Comparison of ENCODE assay signal across 20 mouse cellular contexts in the genomic region with DNA sequence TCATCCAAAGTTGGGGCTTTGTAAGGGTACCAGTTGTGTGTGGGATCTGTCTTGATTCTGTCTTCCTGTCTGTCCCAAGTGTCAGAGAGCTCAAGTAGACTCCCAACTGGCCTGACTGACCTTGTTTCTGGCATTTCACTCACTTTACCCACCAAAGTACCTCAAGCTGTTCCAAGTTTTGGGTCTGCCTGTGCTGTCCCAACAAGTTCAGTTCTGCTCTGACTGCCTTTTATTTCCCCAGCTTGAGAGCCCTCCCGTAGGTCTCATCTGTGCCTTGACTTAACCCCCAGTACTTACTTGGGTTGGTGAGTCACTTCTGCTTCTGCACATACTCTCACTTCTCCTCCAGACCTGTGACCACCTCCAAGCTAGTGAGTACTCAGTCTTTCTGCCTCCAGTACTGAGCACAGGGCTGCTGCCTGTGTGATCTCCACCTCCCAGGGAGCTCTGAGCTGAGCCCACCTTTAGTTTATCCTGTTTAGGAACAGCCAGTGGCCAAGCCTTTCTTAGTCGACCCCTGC. TPM values are rescaled to one million over a fixed set of nuclear protein-coding genes. Genes with fewer than 3 reads are reported as not detected.
DNase-seq lines count a peak whose midpoint lies in the region; ATAC-seq lines count a peak whose summit lies in the region.
"Had no signal": no experiment of that assay in that cellular context is flagged by ENCODE, and none has a peak within 500 bp of the region (broad histone marks: within the 10 kb centered on the region; RNA-seq: fewer than 3 reads in every experiment).

No protein-coding gene starts in this region.

- intact Hi-C loops in heart, postnatal 14 days (cut with DNase I) = loop anchor here (5.0 kb wide), 1 partner anchor 236 kb away; the partner anchor contains the start of gene Wdr77

- peak; percentile 72 for ATAC-seq in common myeloid progenitor, adult 5-6 weeks (replicated peaks; ENCODE audit: low read depth, poor library complexity, severe bottlenecking)
- ATAC-seq in neutrophil, adult 5-6 weeks (ENCODE audit: extremely low read depth, insufficient number of reproducible peaks, low FRiP score, poor library complexity, severe bottlenecking) = peak; percentile 17; the same call in 1 of the 2 replicates
- ATAC-seq: activated CD4-positive, CD25-positive, alpha-beta regulatory T cell, adult 4 months; forebrain, embryonic 16.5 days; hindbrain, postnatal 0 days; intestine, embryonic 16.5 days had no signal

- DNase-seq in heart, adult 11 months = peak; percentile 88
- DNase-seq in heart, postnatal 14 days = no peak
- DNase-seq in 416B (ENCODE audit: low read depth) = peak; percentile 52
- DNase-seq in thymus, postnatal 0 days (ENCODE audit: low spot score) = no peak
- no peak for DNase-seq in B cell, adult 2 months
- DNase-seq: adrenal gland, adult 8-10 months; cerebellum, adult 2 months; cerebellum, postnatal 36 days; gastrocnemius, postnatal 36 days; kidney, adult 9 months; kidney, postnatal 14 days; liver, embryonic 13.5 days; retina, postnatal 1 day; thymus, postnatal 4 days had no signal

RNA-seq across cellular contexts. Expression of gene Inka2, which starts 17.3 kb away (rescaled TPM):
- 10 to 100 TPM; 35.5 to 37.7 TPM for total RNA-seq in heart, postnatal 14 days (2021)
- 0.55 TPM in 1 of 2 replicates, not detected in the other for total RNA-seq in common myeloid progenitor, adult 5-6 weeks (2017)
- total RNA-seq in neutrophil, adult 5-6 weeks (2017) = 0.23 and 0.25 TPM in 2 replicates
- polyA plus RNA-seq in thymus, postnatal 0 days (2015; fragmentation: Nextera tagmentation; extraction: Ambion mirVana) = 2.6 and 2.8 TPM in 2 replicates

RNA-seq across cellular contexts. Expression of gene Ddx20, which starts 34.4 kb away (rescaled TPM):
- total RNA-seq in heart, postnatal 14 days (2021) = 10 to 100 TPM; 11.2 to 12.7 TPM
- 42.8 and 61.7 TPM in 2 replicates for total RNA-seq in common myeloid progenitor, adult 5-6 weeks (2017)
- 32.2 and 36.5 TPM in 2 replicates for total RNA-seq in neutrophil, adult 5-6 weeks (2017)
- 36.6 and 41.1 TPM in 2 replicates for polyA plus RNA-seq in thymus, postnatal 0 days (2015; fragmentation: Nextera tagmentation; extraction: Ambion mirVana)

Comparison
In these comparisons a context has a peak if more than half of its experiments do, and no peak if none do; other contexts are left out.
1. DNase-seq: peak in heart, adult 11 months (single experiment) and 416B (single experiment); none in heart, postnatal 14 days (0 of 2), thymus, postnatal 0 days (single experiment) and B cell, adult 2 months (0 of 2).
2. RNA of gene Inka2, which starts 17.3 kb away (total RNA-seq): 35.5 to 37.7 TPM in heart, postnatal 14 days; 0.55 TPM in common myeloid progenitor, adult 5-6 weeks and 0.23 to 0.25 TPM in neutrophil, adult 5-6 weeks; every median in the first group is over 10 times any median in the second.